Mouse (Mus musculus) layer of hippocampus, adult 8-10 months (tissue): Measurements from ENCODE around the gene Snx29. TPM values are rescaled to one million over a fixed set of nuclear protein-coding genes. Genes with fewer than 3 reads are reported as not detected.
"Not testable (repeated sequence)": the region's sequence is repeated elsewhere in the genome, so short reads cannot be mapped to it uniquely, and the experiment has no call there.

Experiments
- DNase-seq, 2 experiments: peaks; one replicate each; pipeline ENCODE4 v3.0.0; 2022; ENCODE audit warnings: low spot score in 2 of 2
- total RNA-seq, 4 experiments: library from RNA; stranded (reverse); gene quantifications; 2 replicates each; pipeline ENCODE4 v1.2.4; 2022

Gene Snx29
- total RNA-seq, 4 experiments from 2014 or later = 23.8 to 32.9 (median 29.4) TPM

GRCm38 (mm10) chr16:11447905-11448304, 125.2 kb downstream of the Snx29 start:
- no peak for DNase-seq

GRCm38 (mm10) chr16:11448696-11449095, 126.0 kb downstream of the Snx29 start:
- DNase-seq = not testable (repeated sequence)

- no peak for DNase-seq
Measured at GRCm38 (mm10) chr16:11449344-11449743, 126.6 kb downstream of the Snx29 start.

- DNase-seq = no peak
Measured at GRCm38 (mm10) chr16:11450626-11451025, 127.9 kb downstream of the Snx29 start.

- DNase-seq = no peak
Measured at GRCm38 (mm10) chr16:11454871-11455270, 132.2 kb downstream of the Snx29 start.

- peak in 1 of 2 experiments; percentile 18 for DNase-seq
Measured at GRCm38 (mm10) chr16:11455545-11456140, 132.9 kb downstream of the Snx29 start.

- DNase-seq = peak; percentile 52 to 54
Measured at GRCm38 (mm10) chr16:11456141-11456645, 133.5 kb downstream of the Snx29 start.

GRCm38 (mm10) chr16:11457136-11457535, 134.4 kb downstream of the Snx29 start:
- no peak for DNase-seq

- DNase-seq = no peak
Measured at GRCm38 (mm10) chr16:11457609-11458350, 135.1 kb downstream of the Snx29 start.

GRCm38 (mm10) chr16:11460210-11460609, 137.5 kb downstream of the Snx29 start:
- DNase-seq = peak in 1 of 2 experiments; percentile 38

GRCm38 (mm10) chr16:11461612-11462011, 138.9 kb downstream of the Snx29 start:
- DNase-seq = peak; percentile 49 to 70

- DNase-seq = peak; percentile 61 to 69
Measured at GRCm38 (mm10) chr16:11468533-11469179, 145.9 kb downstream of the Snx29 start.

GRCm38 (mm10) chr16:11469491-11469890, 146.8 kb downstream of the Snx29 start:
- no peak for DNase-seq

GRCm38 (mm10) chr16:11471246-11471645, 148.5 kb downstream of the Snx29 start:
- no peak for DNase-seq

- DNase-seq = no peak
Measured at GRCm38 (mm10) chr16:11472852-11473251, 150.1 kb downstream of the Snx29 start.

GRCm38 (mm10) chr16:11473474-11473873, 150.8 kb downstream of the Snx29 start:
- no peak for DNase-seq

GRCm38 (mm10) chr16:11473893-11474505, 151.3 kb downstream of the Snx29 start:
- no peak for DNase-seq

GRCm38 (mm10) chr16:11475137-11475943, 152.6 kb downstream of the Snx29 start:
- no peak for DNase-seq

- no peak for DNase-seq
Measured at GRCm38 (mm10) chr16:11476314-11476713, 153.6 kb downstream of the Snx29 start.

- DNase-seq = no peak
Measured at GRCm38 (mm10) chr16:11476968-11477367, 154.3 kb downstream of the Snx29 start.

- no peak for DNase-seq
Measured at GRCm38 (mm10) chr16:11477591-11477990, 154.9 kb downstream of the Snx29 start.
